Mouse (Mus musculus): ENCODE measurements around the gene Acot8. TPM values are rescaled to one million over a fixed set of nuclear protein-coding genes. Genes with fewer than 3 reads are reported as not detected.

Acot8 gene
- polyA plus RNA-seq, 1 experiment from 2014 or later: 19.6 TPM

GRCm38 (mm10) chr2:164779481-164780086 is 25.1 kb downstream of the Acot8 start, which contains the start of gene Tnnc2:
Gene Tnnc2 (minus strand): TSS chr2:164779967.
- Histone ChIP-seq H3K27ac (ENCODE audit: low read length) (no peak within 1 kb of the TSS), H3K4me1 (ENCODE audit: control insufficient read depth, insufficient read depth, low read length) (no peaks in the 10 kb centered on the region), H3K27me3 (ENCODE audit: control insufficient read depth, insufficient read depth, low read depth, low read length) (no peaks in the 10 kb centered on the region), H3K4me2 (ENCODE audit: low read length) (no peak within 1 kb of the TSS), H3K4me3 (ENCODE audit: low read depth, low read length) (no peak within 1 kb of the TSS), H3K36me3 (ENCODE audit: control insufficient read depth, insufficient read depth, low read length) (no peaks in the 10 kb centered on the region), H3K9ac (ENCODE audit: low read depth, low read length) (no peak within 1 kb of the TSS), H3K9me3 (replicated peaks; ENCODE audit: control insufficient read depth, low read length, poor library complexity, severe bottlenecking) (no peaks in the 10 kb centered on the region)
- whole genome bisulfite sequencing: 72% methylated on average over 8 of the region's 8 CpGs
- ATAC-seq: no peak

DNA sequence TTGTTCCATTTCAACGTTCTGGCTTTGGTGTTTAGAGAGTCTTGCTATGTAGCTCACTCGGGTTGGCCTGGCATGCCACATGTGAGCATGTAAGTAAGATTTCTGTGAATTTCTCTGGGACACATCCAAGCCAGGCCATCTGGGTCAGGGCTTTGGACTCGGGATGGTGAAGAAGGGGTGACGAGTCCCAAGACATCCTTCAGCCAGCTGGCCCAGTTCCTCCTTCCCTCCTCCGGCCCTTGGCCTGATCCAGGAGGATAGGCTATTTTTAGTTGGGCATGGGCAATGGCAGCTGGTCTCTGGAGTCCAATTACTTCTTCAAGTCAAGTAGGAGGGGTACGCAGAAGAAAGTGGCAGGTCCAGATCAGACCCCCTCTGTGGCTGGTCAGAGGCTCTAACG is 25.9 kb downstream of the Acot8 start:
- no peaks in the 10 kb centered on the region for H3K4me1 ChIP-seq (ENCODE audit: control insufficient read depth, insufficient read depth, low read length)
- H3K4me3 ChIP-seq (ENCODE audit: low read depth, low read length): no peak overlapping the region
- no peaks in the 10 kb centered on the region for H3K36me3 ChIP-seq (ENCODE audit: control insufficient read depth, insufficient read depth, low read length)
- no peaks in the 10 kb centered on the region for H3K9me3 ChIP-seq (replicated peaks; ENCODE audit: control insufficient read depth, low read length, poor library complexity, severe bottlenecking)
- no peak overlapping the region for H3K27ac ChIP-seq (ENCODE audit: low read length)
- H3K9ac ChIP-seq (ENCODE audit: low read depth, low read length): no peak overlapping the region
- H3K27me3 ChIP-seq (ENCODE audit: control insufficient read depth, insufficient read depth, low read depth, low read length): no peaks in the 10 kb centered on the region
- no peak overlapping the region for H3K4me2 ChIP-seq (ENCODE audit: low read length)
- WGBS: 87% methylated on average over 7 of the region's 7 CpGs
- ATAC-seq: no peak

GRCm38 (mm10) chr2:164778015-164778287 is 26.7 kb downstream of the Acot8 start:
- no peak overlapping the region for H3K4me3 ChIP-seq (ENCODE audit: low read depth, low read length)
- 92% methylated on average over 11 of the region's 11 CpGs for WGBS
- H3K36me3 ChIP-seq (ENCODE audit: control insufficient read depth, insufficient read depth, low read length): no peaks in the 10 kb centered on the region
- ATAC-seq: no peak
- no peak overlapping the region for H3K27ac ChIP-seq (ENCODE audit: low read length)
- H3K9ac ChIP-seq (ENCODE audit: low read depth, low read length): no peak overlapping the region
- H3K4me2 ChIP-seq (ENCODE audit: low read length): no peak overlapping the region
- H3K9me3 ChIP-seq (replicated peaks; ENCODE audit: control insufficient read depth, low read length, poor library complexity, severe bottlenecking): no peaks in the 10 kb centered on the region
- no peaks in the 10 kb centered on the region for H3K4me1 ChIP-seq (ENCODE audit: control insufficient read depth, insufficient read depth, low read length)
- H3K27me3 ChIP-seq (ENCODE audit: control insufficient read depth, insufficient read depth, low read depth, low read length): no peaks in the 10 kb centered on the region

- no peaks in the 10 kb centered on the region for H3K9me3 ChIP-seq (replicated peaks; ENCODE audit: control insufficient read depth, low read length, poor library complexity, severe bottlenecking)
- no peaks in the 10 kb centered on the region for H3K36me3 ChIP-seq (ENCODE audit: control insufficient read depth, insufficient read depth, low read length)
- no peaks in the 10 kb centered on the region for H3K4me1 ChIP-seq (ENCODE audit: control insufficient read depth, insufficient read depth, low read length)
- no peak overlapping the region for H3K9ac ChIP-seq (ENCODE audit: low read depth, low read length)
- H3K27ac ChIP-seq (ENCODE audit: low read length): no peak overlapping the region
- H3K4me3 ChIP-seq (ENCODE audit: low read depth, low read length): no peak overlapping the region
- no peak for ATAC-seq
- WGBS: 82% methylated on average over 30 of the region's 30 CpGs
- no peaks in the 10 kb centered on the region for H3K27me3 ChIP-seq (ENCODE audit: control insufficient read depth, insufficient read depth, low read depth, low read length)
- H3K4me2 ChIP-seq (ENCODE audit: low read length): no peak overlapping the region
Measured at GRCm38 (mm10) chr2:164777246-164778014, 27.3 kb downstream of the Acot8 start.

GRCm38 (mm10) chr2:164776801-164777200 is 27.9 kb downstream of the Acot8 start:
- Histone ChIP-seq H3K36me3 (ENCODE audit: control insufficient read depth, insufficient read depth, low read length) (no peaks in the 10 kb centered on the region), H3K4me2 (ENCODE audit: low read length) (no peak overlapping the region), H3K27ac (ENCODE audit: low read length) (no peak overlapping the region), H3K4me3 (ENCODE audit: low read depth, low read length) (no peak overlapping the region), H3K9ac (ENCODE audit: low read depth, low read length) (no peak overlapping the region), H3K4me1 (ENCODE audit: control insufficient read depth, insufficient read depth, low read length) (no peaks in the 10 kb centered on the region), H3K9me3 (replicated peaks; ENCODE audit: control insufficient read depth, low read length, poor library complexity, severe bottlenecking) (no peaks in the 10 kb centered on the region), H3K27me3 (ENCODE audit: control insufficient read depth, insufficient read depth, low read depth, low read length) (no peaks in the 10 kb centered on the region)
- ATAC-seq: no peak
- 76% methylated on average over 17 of the region's 17 CpGs for WGBS

DNA sequence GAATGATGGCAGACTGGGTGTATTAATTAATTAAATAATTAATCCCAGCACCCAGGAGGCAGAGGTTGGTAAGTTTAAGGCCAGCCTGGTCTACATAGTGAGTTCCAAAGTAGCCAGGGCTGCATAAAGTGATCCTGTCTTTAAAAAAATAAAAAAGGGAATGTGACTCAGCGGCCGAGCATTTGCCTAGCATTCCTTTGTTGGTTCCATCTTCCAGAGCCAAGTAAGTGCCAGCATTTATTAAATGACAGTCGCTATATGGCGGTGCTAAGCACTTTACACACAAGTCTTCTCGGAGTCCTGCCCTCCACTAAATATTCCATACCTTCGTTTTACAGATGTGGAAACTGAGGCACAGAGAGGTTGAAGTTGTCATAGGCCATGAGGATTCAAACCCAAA is 28.6 kb downstream of the Acot8 start:
- Histone ChIP-seq H3K9me3 (replicated peaks; ENCODE audit: control insufficient read depth, low read length, poor library complexity, severe bottlenecking) (no peaks in the 10 kb centered on the region), H3K4me1 (ENCODE audit: control insufficient read depth, insufficient read depth, low read length) (no peaks in the 10 kb centered on the region), H3K9ac (ENCODE audit: low read depth, low read length) (no peak overlapping the region), H3K4me2 (ENCODE audit: low read length) (no peak overlapping the region), H3K27me3 (ENCODE audit: control insufficient read depth, insufficient read depth, low read depth, low read length) (no peaks in the 10 kb centered on the region), H3K4me3 (ENCODE audit: low read depth, low read length) (no peak overlapping the region), H3K36me3 (ENCODE audit: control insufficient read depth, insufficient read depth, low read length) (no peaks in the 10 kb centered on the region), H3K27ac (ENCODE audit: low read length) (no peak overlapping the region)
- WGBS: 85% methylated on average over 6 of the region's 6 CpGs
- no peak for ATAC-seq

- ATAC-seq: no peak
- Histone ChIP-seq H3K4me2 (ENCODE audit: low read length) (no peak overlapping the region), H3K9ac (ENCODE audit: low read depth, low read length) (no peak overlapping the region), H3K27me3 (ENCODE audit: control insufficient read depth, insufficient read depth, low read depth, low read length) (no peaks in the 10 kb centered on the region), H3K4me1 (ENCODE audit: control insufficient read depth, insufficient read depth, low read length) (peaks cover 7% of the 10 kb centered on the region), H3K9me3 (replicated peaks; ENCODE audit: control insufficient read depth, low read length, poor library complexity, severe bottlenecking) (no peaks in the 10 kb centered on the region), H3K36me3 (ENCODE audit: control insufficient read depth, insufficient read depth, low read length) (no peaks in the 10 kb centered on the region), H3K4me3 (ENCODE audit: low read depth, low read length) (no peak overlapping the region), H3K27ac (ENCODE audit: low read length) (no peak overlapping the region)
- 75% methylated on average over 5 of the region's 5 CpGs for WGBS
Measured at GRCm38 (mm10) chr2:164773989-164774364, 30.7 kb downstream of the Acot8 start.

GRCm38 (mm10) chr2:164773229-164773988 is 31.3 kb downstream of the Acot8 start:
- peaks cover 7% of the 10 kb centered on the region for H3K4me1 ChIP-seq (ENCODE audit: control insufficient read depth, insufficient read depth, low read length)
- no peak for ATAC-seq
- H3K36me3 ChIP-seq (ENCODE audit: control insufficient read depth, insufficient read depth, low read length): no peaks in the 10 kb centered on the region
- no peak overlapping the region for H3K4me2 ChIP-seq (ENCODE audit: low read length)
- no peak overlapping the region for H3K4me3 ChIP-seq (ENCODE audit: low read depth, low read length)
- H3K9me3 ChIP-seq (replicated peaks; ENCODE audit: control insufficient read depth, low read length, poor library complexity, severe bottlenecking): no peaks in the 10 kb centered on the region
- H3K9ac ChIP-seq (ENCODE audit: low read depth, low read length): no peak overlapping the region
- no peak overlapping the region for H3K27ac ChIP-seq (ENCODE audit: low read length)
- WGBS: 82% methylated on average over 14 of the region's 14 CpGs
- H3K27me3 ChIP-seq (ENCODE audit: control insufficient read depth, insufficient read depth, low read depth, low read length): no peaks in the 10 kb centered on the region

- WGBS: 86% methylated on average over 8 of the region's 8 CpGs
- no peak overlapping the region for H3K27ac ChIP-seq (ENCODE audit: low read length)
- H3K9me3 ChIP-seq (replicated peaks; ENCODE audit: control insufficient read depth, low read length, poor library complexity, severe bottlenecking): no peaks in the 10 kb centered on the region
- H3K4me1 ChIP-seq (ENCODE audit: control insufficient read depth, insufficient read depth, low read length): peaks cover 7% of the 10 kb centered on the region
- no peak overlapping the region for H3K9ac ChIP-seq (ENCODE audit: low read depth, low read length)
- no peaks in the 10 kb centered on the region for H3K27me3 ChIP-seq (ENCODE audit: control insufficient read depth, insufficient read depth, low read depth, low read length)
- ATAC-seq: no peak
- H3K4me3 ChIP-seq (ENCODE audit: low read depth, low read length): peak overlapping the region; percentile 68; the same call in 1 of the 2 replicates
- H3K36me3 ChIP-seq (ENCODE audit: control insufficient read depth, insufficient read depth, low read length): no peaks in the 10 kb centered on the region
- H3K4me2 ChIP-seq (ENCODE audit: low read length): peak overlapping the region; percentile 99
Measured at GRCm38 (mm10) chr2:164771123-164771522, 33.6 kb downstream of the Acot8 start.
